Mouse (Mus musculus) right cerebral cortex, postnatal 36 days (tissue): ENCODE results near the gene Eif4a3.
A peak's percentile ranks its signal among the peaks of the same experiment; 100 is the strongest.

Source experiments
- DNase-seq, 2 experiments: peaks; one replicate each; pipeline ENCODE4 v3.0.0; 2022; ENCODE audit warnings: low spot score in 2 of 2, mixed read lengths in 1 of 2

Gene Eif4a3

GRCm38 (mm10) chr11:119299391-119300245 is at the start of gene Eif4a3:
Gene Eif4a3 (minus strand): TSS chr11:119300089.
- DNase-seq, result peak; percentile 87

GRCm38 (mm10) chr11:119347125-119347524 is 47.2 kb upstream of the Eif4a3 start:
- DNase-seq, result no peak

- DNase-seq, result no peak
These were observed 45.0 kb upstream of the Eif4a3 start for GRCm38 (mm10) chr11:119344865-119345264.

- no peak for DNase-seq
These were observed 44.3 kb upstream of the Eif4a3 start for GRCm38 (mm10) chr11:119344178-119344577.

GRCm38 (mm10) chr11:119339637-119340036 is 39.7 kb upstream of the Eif4a3 start:
- peak; percentile 58 to 64 for DNase-seq

GRCm38 (mm10) chr11:119339179-119339578 is 39.3 kb upstream of the Eif4a3 start:
- DNase-seq, result no peak

- DNase-seq, result no peak
These were observed 38.6 kb upstream of the Eif4a3 start for GRCm38 (mm10) chr11:119338271-119339059.

GRCm38 (mm10) chr11:119331970-119332369 is 32.1 kb upstream of the Eif4a3 start:
- DNase-seq, result no peak

GRCm38 (mm10) chr11:119330592-119330991 is 30.7 kb upstream of the Eif4a3 start:
- no peak for DNase-seq

GRCm38 (mm10) chr11:119325068-119325467 is 25.2 kb upstream of the Eif4a3 start:
- DNase-seq, result no peak

- DNase-seq, result no peak
These were observed 22.6 kb upstream of the Eif4a3 start for GRCm38 (mm10) chr11:119322521-119322920.

- DNase-seq, result no peak
These were observed 16.8 kb upstream of the Eif4a3 start for GRCm38 (mm10) chr11:119316720-119317119.

GRCm38 (mm10) chr11:119314252-119314936 is 14.5 kb upstream of the Eif4a3 start:
- no peak for DNase-seq

GRCm38 (mm10) chr11:119310621-119311020 is 10.7 kb upstream of the Eif4a3 start:
- DNase-seq, result no peak

- DNase-seq, result no peak
These were observed 8.0 kb upstream of the Eif4a3 start for GRCm38 (mm10) chr11:119307916-119308315.

GRCm38 (mm10) chr11:119307658-119307867 is 7.7 kb upstream of the Eif4a3 start, which contains the start of gene Card14:
Gene Card14 (plus strand): TSS chr11:119307768.
- DNase-seq, result no peak

GRCm38 (mm10) chr11:119306762-119307657 is 7.1 kb upstream of the Eif4a3 start:
- no peak for DNase-seq

GRCm38 (mm10) chr11:119304904-119305712 is 5.2 kb upstream of the Eif4a3 start:
- no peak for DNase-seq

GRCm38 (mm10) chr11:119300986-119301385 is 1.1 kb upstream of the Eif4a3 start:
- no peak for DNase-seq

- no peak for DNase-seq
These were observed 502 bp upstream of the Eif4a3 start for GRCm38 (mm10) chr11:119300246-119300935.
